Mouse (Mus musculus) MN1 (cell line): ENCODE data around the gene Chchd6.

ENCODE experiments used
- DNase-seq: peaks from one replicate; pipeline ENCODE4 v3.0.0-alpha.2; 2016; ENCODE audit warnings: low spot score

Gene Chchd6

DNA sequence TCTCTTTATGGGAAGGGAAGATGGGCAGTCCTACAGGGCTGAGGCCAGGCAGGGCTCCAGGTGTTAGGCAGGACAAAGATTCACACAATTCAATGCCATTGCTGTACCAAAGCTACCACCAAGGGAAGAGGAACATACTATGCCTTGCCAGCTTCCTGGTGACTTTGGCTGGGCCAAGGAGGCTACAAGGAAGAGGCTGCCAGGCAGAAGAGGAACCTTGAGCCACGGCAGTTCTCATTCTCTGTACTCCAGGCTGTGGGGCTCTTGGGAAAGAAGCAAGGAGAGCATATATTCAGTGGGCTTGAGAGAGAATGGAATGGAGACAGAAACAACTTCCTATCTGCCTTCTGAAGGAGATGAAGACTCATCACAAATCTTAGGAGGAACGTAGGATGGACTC lies 190.5 kb downstream of the Chchd6 start:
- no peak for DNase-seq

DNA sequence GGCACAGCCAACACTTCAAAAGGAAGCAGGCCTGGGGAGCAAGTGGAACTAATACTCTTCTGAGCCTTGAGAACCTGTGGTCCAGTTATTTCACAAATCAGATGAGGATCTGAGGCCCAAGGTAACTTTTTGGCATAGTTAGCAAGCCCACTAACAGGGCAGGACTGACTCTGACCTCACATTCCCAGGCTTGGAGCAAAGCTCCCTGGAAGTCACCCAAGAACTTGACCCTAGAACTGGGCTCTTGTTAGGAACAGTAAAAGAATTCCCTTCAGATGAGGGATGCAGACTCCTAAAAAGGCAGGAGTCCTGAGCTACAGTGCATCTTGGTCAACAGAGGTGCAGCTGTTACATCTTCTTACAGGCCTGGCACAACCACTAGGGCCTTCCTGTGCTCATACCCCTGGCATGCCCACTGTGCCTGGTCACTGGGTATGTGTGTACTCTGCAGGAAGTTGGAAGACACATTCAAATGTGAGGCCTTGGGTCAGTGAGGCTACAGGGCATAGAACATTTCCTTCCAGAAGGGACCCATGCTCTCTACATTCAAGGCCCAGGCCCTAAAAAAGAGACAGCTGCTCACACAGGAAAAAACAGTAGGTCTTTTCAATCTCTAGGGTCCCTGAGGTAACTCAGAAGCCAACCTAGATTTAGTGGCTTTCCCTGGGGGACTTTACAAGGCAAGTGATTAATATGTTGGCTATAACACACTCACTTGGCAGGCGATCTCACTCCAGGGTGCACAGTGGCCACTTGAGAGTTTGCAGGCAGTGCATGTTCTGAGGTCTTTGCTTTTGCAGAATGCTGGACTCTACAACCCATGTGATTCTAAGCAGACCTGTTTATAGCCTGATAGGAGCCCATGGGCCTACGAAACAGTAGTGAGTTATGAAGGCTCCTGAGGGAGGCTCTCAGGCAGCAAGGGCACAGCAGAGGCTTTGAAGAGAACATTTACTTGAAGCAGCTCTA lies 191.9 kb downstream of the Chchd6 start:
- DNase-seq, result peak; percentile 27

DNA sequence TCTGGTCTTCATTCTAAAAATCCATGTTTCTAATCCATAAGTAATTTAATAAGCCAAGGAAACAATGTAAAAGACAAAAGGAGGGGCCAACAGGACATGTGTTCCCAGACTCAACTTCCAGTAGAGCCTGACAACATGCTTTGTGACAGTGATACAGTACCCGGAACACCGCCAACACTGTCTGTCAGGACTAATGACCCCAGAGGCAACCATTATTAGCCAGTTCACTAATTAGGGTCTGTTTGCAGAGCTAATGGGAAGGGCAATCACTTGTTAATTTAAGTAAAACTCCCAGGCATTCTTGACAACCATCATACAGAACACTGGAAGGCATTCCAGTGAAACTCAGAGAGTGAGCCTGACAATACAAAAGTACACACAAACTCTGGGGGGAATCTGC lies 193.0 kb downstream of the Chchd6 start:
- no peak for DNase-seq

DNA sequence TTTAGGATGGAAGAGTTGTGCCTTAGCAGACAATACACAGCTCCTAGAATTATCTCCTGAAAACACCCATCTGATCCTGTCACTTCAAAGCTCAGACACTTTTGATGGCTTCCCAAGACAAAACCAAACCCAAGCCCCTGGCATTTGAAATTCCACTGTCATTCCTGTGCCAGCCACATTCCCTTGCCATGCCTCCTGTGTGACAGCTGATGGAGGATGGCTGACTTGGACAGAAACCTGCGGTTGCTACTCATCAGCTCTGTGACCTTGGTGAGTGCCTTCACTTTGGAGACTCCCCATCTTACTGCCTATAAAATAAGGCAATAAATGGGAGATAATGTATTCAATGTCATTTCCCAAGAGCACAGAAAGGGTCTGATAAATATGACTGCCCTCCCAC lies 195.9 kb downstream of the Chchd6 start:
- DNase-seq, result no peak

DNA sequence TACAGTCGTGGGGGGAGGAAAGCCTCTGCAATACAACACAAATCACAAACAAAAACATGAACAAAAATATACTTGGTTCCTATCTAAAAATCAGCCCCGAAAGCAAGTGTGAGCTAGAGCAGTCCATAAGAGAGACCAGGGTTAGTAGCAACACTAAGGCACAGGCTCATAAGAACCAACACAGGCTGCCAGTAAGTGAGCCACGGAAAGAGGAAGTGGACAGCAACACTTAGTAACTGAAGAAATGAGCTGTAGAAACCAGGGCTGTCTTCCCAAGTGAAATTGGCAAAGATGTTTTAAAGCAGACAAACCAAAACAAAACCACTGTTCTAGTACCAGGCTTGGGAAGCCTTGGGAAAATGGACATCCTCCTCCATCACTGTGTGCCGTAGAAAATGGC lies 197.5 kb downstream of the Chchd6 start:
- no peak for DNase-seq

DNA sequence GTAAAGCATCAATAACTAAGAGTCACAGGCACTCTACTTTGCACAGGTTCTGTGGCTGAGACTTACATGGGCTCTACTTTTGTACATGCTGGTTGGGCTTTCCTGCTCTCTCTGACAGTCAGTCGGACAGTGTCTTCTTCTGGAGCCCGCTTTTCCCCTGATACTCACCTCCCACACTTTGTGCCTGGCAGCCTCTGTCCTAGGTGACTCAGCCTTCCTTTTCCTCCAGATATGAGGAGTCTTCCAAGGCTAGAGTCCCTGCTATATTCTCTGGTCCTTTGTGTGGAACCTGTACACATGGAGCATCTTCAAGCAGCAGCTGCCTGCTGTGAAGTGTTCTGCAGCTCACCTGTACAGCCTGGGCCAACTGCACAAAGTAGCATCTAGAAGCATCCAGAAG lies 201.6 kb downstream of the Chchd6 start:
- DNase-seq, result no peak

GRCm38 (mm10) chr6:89392213-89392612 lies 203.2 kb downstream of the Chchd6 start:
- no peak for DNase-seq

DNA sequence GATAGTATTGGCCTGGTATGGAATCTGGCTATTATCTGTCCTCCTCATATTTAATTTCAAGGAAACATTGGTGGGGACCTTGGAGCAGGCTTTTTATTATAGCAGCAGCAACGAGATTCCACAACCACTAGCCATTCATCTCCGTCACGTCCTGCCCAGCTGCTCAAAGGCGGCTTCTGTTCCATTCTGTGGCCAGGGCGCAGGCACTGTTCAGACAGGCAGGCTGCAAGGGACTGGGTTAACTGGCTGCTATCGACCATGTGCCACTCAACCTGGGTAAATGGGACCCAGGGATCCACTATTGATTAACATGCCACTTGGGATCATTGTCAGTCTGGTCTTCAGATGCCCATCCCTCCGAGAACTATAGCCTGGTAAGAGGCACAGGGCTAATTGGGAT lies 205.7 kb downstream of the Chchd6 start:
- DNase-seq, result no peak

- DNase-seq, result no peak
Observed at GRCm38 (mm10) chr6:89386956-89387355, 208.5 kb downstream of the Chchd6 start.

DNA sequence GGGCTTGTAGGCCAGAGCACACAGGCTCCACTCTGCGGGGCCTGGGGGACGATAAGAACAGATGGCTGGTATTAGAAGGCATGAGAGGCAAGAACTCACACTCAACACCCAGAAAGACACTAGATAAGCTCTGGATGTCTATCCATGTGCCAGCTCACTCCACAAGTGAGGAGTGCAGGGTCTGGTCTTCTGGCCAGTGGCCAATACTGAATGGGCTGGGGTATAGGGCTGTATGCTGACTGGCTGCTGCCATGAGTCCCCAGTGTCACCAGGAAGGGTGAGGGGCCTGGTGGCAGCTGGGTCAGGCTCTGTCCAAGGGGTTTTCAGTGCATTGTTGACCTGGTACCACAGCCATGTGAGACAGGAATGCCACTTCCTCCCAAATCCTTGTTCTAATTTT lies 210.8 kb downstream of the Chchd6 start:
- no peak for DNase-seq

GRCm38 (mm10) chr6:89381851-89382250 lies 213.6 kb downstream of the Chchd6 start:
- no peak for DNase-seq

DNA sequence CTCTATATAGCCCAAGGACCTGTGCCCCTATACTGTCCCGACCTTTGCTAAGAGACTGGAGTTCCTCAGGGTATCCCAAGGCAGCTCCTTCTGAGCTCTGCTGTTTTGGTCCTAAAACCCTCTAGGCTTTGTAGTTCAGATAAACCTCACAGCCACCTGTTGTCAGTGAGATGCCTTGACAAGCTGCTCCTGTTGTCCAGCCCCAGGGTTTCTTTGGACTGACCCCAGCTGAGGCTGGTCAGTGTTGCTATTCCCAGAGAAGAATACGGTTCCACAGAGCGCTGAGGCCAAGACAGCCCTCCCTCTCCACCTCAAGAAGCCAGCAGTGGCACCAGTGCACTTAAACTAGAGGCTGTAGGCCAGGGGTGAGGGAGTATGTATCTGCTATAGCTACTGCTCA lies 214.3 kb downstream of the Chchd6 start:
- no peak for DNase-seq

- no peak for DNase-seq
Observed at GRCm38 (mm10) chr6:89380751-89381150, 214.7 kb downstream of the Chchd6 start.

GRCm38 (mm10) chr6:89378264-89378663 lies 217.2 kb downstream of the Chchd6 start:
- no peak for DNase-seq

- no peak for DNase-seq
Observed at GRCm38 (mm10) chr6:89368812-89369211, 226.6 kb downstream of the Chchd6 start.

- DNase-seq, result no peak
Observed at GRCm38 (mm10) chr6:89364342-89364741, 231.1 kb downstream of the Chchd6 start.

GRCm38 (mm10) chr6:89363107-89363451 lies 232.4 kb downstream of the Chchd6 start:
- DNase-seq, result no peak

GRCm38 (mm10) chr6:89362281-89363106 lies 233.0 kb downstream of the Chchd6 start, which contains the start of gene Plxna1:
Gene Plxna1, minus strand, starts transcription at chr6:89362620.
- DNase-seq, result peak; percentile 79

GRCm38 (mm10) chr6:89361418-89362280 lies 233.8 kb downstream of the Chchd6 start:
- DNase-seq, result peak; percentile 49

DNA sequence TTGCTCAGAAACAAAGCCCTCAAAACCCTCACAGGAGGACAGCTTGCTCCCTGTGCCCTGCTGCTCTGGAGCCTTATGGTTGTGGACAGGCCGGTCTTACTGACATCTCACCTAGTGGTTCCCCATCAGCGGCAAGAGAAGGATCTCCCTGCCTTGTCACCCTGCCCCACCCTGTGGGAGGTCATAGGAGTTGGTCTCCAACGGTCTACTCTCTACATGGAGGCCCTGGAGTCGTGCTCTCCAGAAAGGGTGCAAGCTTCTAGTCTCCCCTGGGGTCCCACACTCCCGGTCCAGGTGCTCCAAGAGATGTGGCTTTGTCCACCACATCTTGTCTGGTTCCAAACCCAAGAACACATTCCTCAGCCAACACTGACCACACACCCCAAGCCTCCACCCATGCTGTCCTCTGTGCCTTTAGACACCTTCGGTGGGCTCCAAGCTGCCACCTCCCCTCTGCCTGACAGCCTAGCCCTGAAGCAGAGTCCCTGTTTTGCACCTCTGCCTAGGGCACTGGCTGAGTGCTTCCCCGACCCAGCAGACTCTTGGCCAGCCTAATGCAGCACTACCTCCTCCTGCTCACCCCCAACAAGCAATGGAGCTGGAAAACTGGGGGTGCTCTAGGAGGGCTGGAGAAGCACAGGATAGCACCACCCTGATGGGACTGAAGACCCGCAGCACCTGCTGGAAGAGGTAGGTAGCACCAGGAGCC lies 234.6 kb downstream of the Chchd6 start:
- peak; percentile 15 for DNase-seq
